ENCODE assay signal across 24 mouse cellular contexts in genomic region chrX:169552851-169553250, GRCm38 (mm10).
DNase-seq lines count a peak whose midpoint lies in the region; ATAC-seq lines count a peak whose summit lies in the region.
"Had no signal": no experiment of that assay in that cellular context is flagged by ENCODE, and none has a peak within 500 bp of the region (broad histone marks: within the 10 kb centered on the region; RNA-seq: fewer than 3 reads in every experiment).

No protein-coding gene starts in this region.

- DNase-seq in embryonic facial prominence, embryonic 14.5 days (ENCODE audit: low spot score) = peak; percentile 0
- DNase-seq in embryonic facial prominence, embryonic 10.5 days (ENCODE audit: low spot score) = no peak
- DNase-seq in left cerebral cortex, adult 11 months (ENCODE audit: low spot score) = peak; percentile 4
- DNase-seq in left cerebral cortex, postnatal 4 days = no peak
- DNase-seq in lung, adult 18-20 months = no peak
- peak; percentile 25 for DNase-seq in brain, adult 2 months (ENCODE audit: low read depth, low spot score)
- no peak for DNase-seq in neural tube, embryonic 10.5 days (ENCODE audit: extremely low spot score, low spot score)
- DNase-seq: adrenal gland, adult 8-10 months; adrenal gland, postnatal 25 days; cerebellum, adult 18-20 months; cerebellum, adult 9-10 months; cerebellum, postnatal 14 days; gastrocnemius, adult 2 months; gastrocnemius, postnatal 14 days; heart, adult 11 months had no signal

- H3K9me3 ChIP-seq in embryonic facial prominence, embryonic 14.5 days (ENCODE audit: control insufficient read depth, low read length) = no peaks in the 10 kb centered on the region
- no peaks in the 10 kb centered on the region for H3K9me3 ChIP-seq in embryonic facial prominence, embryonic 10.5 days
- no peaks in the 10 kb centered on the region for H3K9me3 ChIP-seq in lung, embryonic 16.5 days (ENCODE audit: control insufficient read depth, low read length)
- H3K9me3 ChIP-seq: embryonic facial prominence, embryonic 12.5 days; forebrain, embryonic 12.5 days; hindbrain, embryonic 12.5 days; hindbrain, embryonic 15.5 days had no signal

- H3K27me3 ChIP-seq in embryonic facial prominence, embryonic 14.5 days (replicated peaks; ENCODE audit: control insufficient read depth, insufficient read depth, low read length) = no peaks in the 10 kb centered on the region; the same call in 1 of the 2 replicates
- H3K27me3 ChIP-seq in embryonic facial prominence, embryonic 10.5 days (replicated peaks; ENCODE audit: low read depth, poor library complexity, severe bottlenecking) = peaks cover 42% of the 10 kb centered on the region
- H3K27me3 ChIP-seq in lung, embryonic 16.5 days (ENCODE audit: control insufficient read depth, insufficient read depth, low read depth, low read length) = no peaks in the 10 kb centered on the region
- H3K27me3 ChIP-seq: embryonic facial prominence, embryonic 12.5 days; hindbrain, embryonic 12.5 days had no signal

- H3K36me3 ChIP-seq in embryonic facial prominence, embryonic 14.5 days (ENCODE audit: control insufficient read depth, insufficient read depth, low read length) = no peaks in the 10 kb centered on the region
- no peaks in the 10 kb centered on the region for H3K36me3 ChIP-seq in embryonic facial prominence, embryonic 10.5 days (replicated peaks)
- H3K36me3 ChIP-seq in lung, embryonic 16.5 days (ENCODE audit: control insufficient read depth, insufficient read depth, low read length) = no peaks in the 10 kb centered on the region
- H3K36me3 ChIP-seq: embryonic facial prominence, embryonic 12.5 days; forebrain, embryonic 12.5 days; hindbrain, embryonic 12.5 days; hindbrain, embryonic 15.5 days had no signal

- no peak for ATAC-seq in embryonic facial prominence, embryonic 14.5 days (ENCODE audit: low read depth)
- peak; percentile 62 for ATAC-seq in lung, embryonic 16.5 days (ENCODE audit: low read depth)
- ATAC-seq: activated CD4-positive, CD25-positive, alpha-beta regulatory T cell, adult 4 months; forebrain, embryonic 16.5 days had no signal

- H3K9ac ChIP-seq in embryonic facial prominence, embryonic 14.5 days (ENCODE audit: low read depth, low read length) = no peak overlapping the region
- no peak overlapping the region for H3K9ac ChIP-seq in lung, embryonic 16.5 days (ENCODE audit: low read length)
- H3K9ac ChIP-seq: embryonic facial prominence, embryonic 12.5 days; forebrain, embryonic 12.5 days; hindbrain, embryonic 12.5 days; hindbrain, embryonic 15.5 days had no signal

- H3K27ac ChIP-seq in embryonic facial prominence, embryonic 14.5 days (replicated peaks; ENCODE audit: low read depth, low read length) = no peak overlapping the region
- H3K27ac ChIP-seq in embryonic facial prominence, embryonic 10.5 days (replicated peaks) = no peak overlapping the region
- no peak overlapping the region for H3K27ac ChIP-seq in lung, embryonic 16.5 days (ENCODE audit: low read length)
- H3K27ac ChIP-seq: embryonic facial prominence, embryonic 12.5 days; forebrain, embryonic 12.5 days; gastrocnemius, adult 2 months; hindbrain, embryonic 12.5 days; hindbrain, embryonic 15.5 days had no signal

- 64% methylated on average over 1 of the region's 1 CpGs for WGBS in embryonic facial prominence, embryonic 14.5 days
- WGBS in embryonic facial prominence, embryonic 10.5 days = 74% methylated on average over 1 of the region's 1 CpGs
- 50% methylated on average over 1 of the region's 1 CpGs for WGBS in lung, embryonic 16.5 days

- no peaks in the 10 kb centered on the region for H3K4me1 ChIP-seq in embryonic facial prominence, embryonic 14.5 days (ENCODE audit: control insufficient read depth, insufficient read depth, low read length)
- H3K4me1 ChIP-seq in embryonic facial prominence, embryonic 10.5 days = no peaks in the 10 kb centered on the region
- H3K4me1 ChIP-seq in lung, embryonic 16.5 days (replicated peaks; ENCODE audit: control insufficient read depth, insufficient read depth, low read length) = no peaks in the 10 kb centered on the region
- H3K4me1 ChIP-seq: embryonic facial prominence, embryonic 12.5 days; forebrain, embryonic 12.5 days; hindbrain, embryonic 12.5 days; hindbrain, embryonic 15.5 days had no signal

- H3K4me3 ChIP-seq in embryonic facial prominence, embryonic 14.5 days (ENCODE audit: low read depth, low read length) = no peak overlapping the region
- no peak overlapping the region for H3K4me3 ChIP-seq in embryonic facial prominence, embryonic 10.5 days
- no peak overlapping the region for H3K4me3 ChIP-seq in lung, embryonic 16.5 days (ENCODE audit: low read length)
- H3K4me3 ChIP-seq: embryonic facial prominence, embryonic 12.5 days; erythroblast, embryonic 14.5 days; forebrain, embryonic 12.5 days; gastrocnemius, adult 2 months; hindbrain, embryonic 12.5 days; hindbrain, embryonic 15.5 days had no signal

- no peak overlapping the region for H3K4me2 ChIP-seq in embryonic facial prominence, embryonic 14.5 days (ENCODE audit: low read depth, low read length)
- H3K4me2 ChIP-seq in lung, embryonic 16.5 days (ENCODE audit: low read depth, low read length) = no peak overlapping the region
- H3K4me2 ChIP-seq: embryonic facial prominence, embryonic 12.5 days; forebrain, embryonic 12.5 days; heart, embryonic 11.5 days; hindbrain, embryonic 12.5 days; hindbrain, embryonic 15.5 days had no signal

- intact Hi-C loops in left cerebral cortex, postnatal 4 days (cut with DNase I) = no loop called here

Comparison
In these comparisons a context has a peak if more than half of its experiments do, and no peak if none do; other contexts are left out.
1. DNase-seq: peak in embryonic facial prominence, embryonic 14.5 days (single experiment), left cerebral cortex, adult 11 months (single experiment) and brain, adult 2 months (single experiment); none in embryonic facial prominence, embryonic 10.5 days (single experiment), left cerebral cortex, postnatal 4 days (single experiment), lung, adult 18-20 months (0 of 2) and neural tube, embryonic 10.5 days (single experiment).